Mouse (Mus musculus): ENCODE measurements around the gene Pilrb2.

Pilrb2 gene

GRCm38 (mm10) chr5:137833500-137833899 lies 38.1 kb downstream of the Pilrb2 start:
- no peak for DNase-seq (ENCODE audit: low spot score in 2 of 2)

GRCm38 (mm10) chr5:137831506-137831905 lies 40.1 kb downstream of the Pilrb2 start:
- DNase-seq (ENCODE audit: low spot score in 2 of 2), result no peak

GRCm38 (mm10) chr5:137831106-137831505 lies 40.5 kb downstream of the Pilrb2 start:
- no peak for DNase-seq (ENCODE audit: low spot score in 2 of 2)

DNA sequence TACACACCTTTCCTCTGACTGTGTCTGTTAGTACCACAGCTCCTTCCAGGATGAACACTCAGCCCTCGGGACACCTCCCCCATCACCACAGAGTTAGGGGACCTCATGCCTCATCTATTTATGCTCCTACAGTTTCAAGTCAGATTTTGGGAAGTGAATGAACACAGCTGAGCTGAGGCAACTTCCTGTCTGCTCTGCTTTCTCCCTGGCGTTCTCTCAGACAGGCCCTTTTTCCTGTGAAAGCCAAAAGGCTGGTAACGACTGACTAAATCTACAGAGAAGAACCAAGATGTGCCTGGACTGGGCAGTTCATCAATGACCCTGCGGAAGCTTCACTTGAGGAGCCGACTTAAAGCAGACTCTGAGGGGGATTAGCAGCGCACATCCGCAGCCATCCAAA lies 41.4 kb downstream of the Pilrb2 start:
- DNase-seq (ENCODE audit: low spot score in 2 of 2), result no peak

- no peak for DNase-seq (ENCODE audit: low spot score in 2 of 2)
These were observed 42.9 kb downstream of the Pilrb2 start for GRCm38 (mm10) chr5:137828694-137829093.

DNA sequence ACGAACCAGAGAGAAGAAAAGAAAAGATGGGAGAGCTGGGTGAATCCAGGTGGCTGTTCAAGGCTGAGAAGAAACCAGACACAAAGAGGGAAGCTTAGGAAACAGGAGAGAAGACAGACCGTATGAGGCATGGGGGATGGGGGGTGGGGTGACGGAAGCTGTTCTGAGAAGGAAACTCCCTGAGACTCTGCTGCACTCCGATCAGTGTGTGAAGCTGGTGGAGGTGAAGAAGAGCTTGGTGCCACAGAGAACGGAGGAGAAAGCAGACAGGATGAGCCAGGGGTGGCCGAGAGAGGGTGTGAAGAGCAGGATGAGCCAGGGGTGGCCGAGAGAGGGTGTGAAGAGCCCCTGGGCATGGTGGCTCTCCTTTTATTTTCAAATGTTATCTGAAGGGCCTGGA lies 45.2 kb downstream of the Pilrb2 start:
- DNase-seq (ENCODE audit: low spot score in 2 of 2), result no peak

GRCm38 (mm10) chr5:137825971-137826370 lies 45.6 kb downstream of the Pilrb2 start:
- DNase-seq (ENCODE audit: low spot score in 2 of 2), result no peak

GRCm38 (mm10) chr5:137825030-137825429 lies 46.6 kb downstream of the Pilrb2 start:
- DNase-seq (ENCODE audit: low spot score in 2 of 2), result no peak

- DNase-seq (ENCODE audit: low spot score in 2 of 2), result no peak
These were observed 48.1 kb downstream of the Pilrb2 start for GRCm38 (mm10) chr5:137823455-137824045.

DNA sequence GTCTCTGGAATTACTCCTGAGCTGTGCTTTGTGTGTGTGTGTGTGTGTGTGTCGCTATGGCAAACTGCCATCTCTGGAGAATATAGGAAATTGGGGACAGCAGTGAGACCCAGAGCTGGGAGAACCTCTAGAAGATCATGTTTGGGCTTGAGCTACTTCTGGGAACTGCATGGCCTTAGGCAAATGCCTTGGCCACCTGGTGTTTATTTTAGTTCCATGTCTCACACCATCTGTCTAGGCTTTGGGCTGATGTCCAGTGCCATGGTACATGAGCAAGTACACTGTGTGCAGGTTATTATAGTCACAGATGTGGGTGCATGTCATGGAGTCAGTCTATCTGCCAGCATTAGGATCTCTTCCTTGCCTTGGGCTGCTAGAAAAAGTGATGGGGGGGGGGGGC lies 49.0 kb downstream of the Pilrb2 start:
- DNase-seq (ENCODE audit: low spot score in 2 of 2), result no peak

GRCm38 (mm10) chr5:137822126-137822525 lies 49.5 kb downstream of the Pilrb2 start:
- no peak for DNase-seq (ENCODE audit: low spot score in 2 of 2)

DNA sequence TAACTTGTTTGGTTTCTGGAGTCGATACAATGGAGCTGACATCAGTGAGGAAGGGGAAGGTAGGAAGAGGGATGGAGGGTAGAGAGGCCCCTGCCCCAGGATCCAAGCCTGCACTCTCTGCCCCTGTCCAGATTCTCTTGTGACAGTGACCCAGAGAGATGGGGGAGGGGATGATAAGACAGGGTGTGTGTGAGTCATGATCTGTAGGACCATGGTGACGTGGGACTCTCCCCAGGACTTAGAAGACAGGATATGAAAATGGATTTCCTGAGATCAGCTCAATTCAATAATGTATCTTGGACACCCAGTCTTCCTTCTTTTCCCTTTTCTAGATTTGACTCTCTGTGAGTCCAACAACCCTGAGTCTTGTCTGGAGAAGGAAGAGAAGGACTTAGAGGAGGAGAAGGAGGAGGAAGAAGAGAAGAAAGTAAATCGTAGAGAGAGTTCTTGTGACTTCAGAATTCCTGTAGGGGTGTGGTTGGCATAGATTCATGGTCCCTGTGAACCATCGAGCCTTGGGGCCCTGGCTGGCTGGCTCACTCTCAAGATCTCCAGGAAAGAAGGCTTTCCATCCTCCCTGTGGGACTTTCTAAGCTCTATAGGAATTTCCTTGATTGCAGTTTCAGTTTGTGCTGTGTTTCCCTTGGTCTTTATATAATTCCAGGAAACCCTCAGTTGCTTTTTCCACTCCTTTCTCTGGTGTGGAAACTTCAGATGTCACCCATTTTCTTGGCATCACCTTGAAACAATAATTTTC lies 54.0 kb downstream of the Pilrb2 start:
- no peak for DNase-seq (ENCODE audit: low spot score in 2 of 2)
